Mouse (Mus musculus): ENCODE measurements around the gene Vmn2r86.
"Not testable (repeated sequence)": the region's sequence is repeated elsewhere in the genome, so short reads cannot be mapped to it uniquely, and the experiment has no call there.

The Vmn2r86 gene

GRCm38 (mm10) chr10:130455950-130456349 lies at the start of gene Vmn2r86:
Gene Vmn2r86, minus strand, starts transcription at chr10:130456050.
- CTCF ChIA-PET, result not testable (repeated sequence)

- CTCF ChIA-PET, result no interaction called here
Observed at GRCm38 (mm10) chr10:130497296-130497695, 41.4 kb upstream of the Vmn2r86 start, which contains the start of gene Vmn2r87. Gene Vmn2r87, minus strand, starts transcription at chr10:130497396.

- CTCF ChIA-PET, result no interaction called here
Observed at GRCm38 (mm10) chr10:130470311-130470760, 14.5 kb upstream of the Vmn2r86 start.

GRCm38 (mm10) chr10:130444776-130445175 lies 11.1 kb downstream of the Vmn2r86 start:
- CTCF ChIA-PET, result no interaction called here

- CTCF ChIA-PET, result not testable (repeated sequence)
Observed at GRCm38 (mm10) chr10:130434185-130434898, 21.5 kb downstream of the Vmn2r86 start.

GRCm38 (mm10) chr10:130429603-130430002 lies 26.2 kb downstream of the Vmn2r86 start, which contains the start of gene Vmn2r85:
Gene Vmn2r85, minus strand, starts transcription at chr10:130429703.
- CTCF ChIA-PET, result not testable (repeated sequence)

GRCm38 (mm10) chr10:130422368-130422767 lies 33.5 kb downstream of the Vmn2r86 start:
- CTCF ChIA-PET, result not testable (repeated sequence)

GRCm38 (mm10) chr10:130420401-130420800 lies 35.4 kb downstream of the Vmn2r86 start:
- CTCF ChIA-PET, result no interaction called here

GRCm38 (mm10) chr10:130419954-130420353 lies 35.9 kb downstream of the Vmn2r86 start:
- CTCF ChIA-PET, result not testable (repeated sequence)

GRCm38 (mm10) chr10:130416352-130416751 lies 39.5 kb downstream of the Vmn2r86 start:
- CTCF ChIA-PET, result not testable (repeated sequence)

- CTCF ChIA-PET, result not testable (repeated sequence)
Observed at GRCm38 (mm10) chr10:130412167-130412698, 43.6 kb downstream of the Vmn2r86 start.

- CTCF ChIA-PET, result no interaction called here
Observed at GRCm38 (mm10) chr10:130394232-130394631, 61.6 kb downstream of the Vmn2r86 start, which contains the start of gene Vmn2r84. Gene Vmn2r84, minus strand, starts transcription at chr10:130394332.
